Mouse (Mus musculus): ENCODE measurements around the gene Bnip2. TPM values are rescaled to one million over a fixed set of nuclear protein-coding genes. Genes with fewer than 3 reads are reported as not detected.

The Bnip2 gene
- polyA plus RNA-seq, 1 experiment from 2014 or later = 65.6 TPM

DNA sequence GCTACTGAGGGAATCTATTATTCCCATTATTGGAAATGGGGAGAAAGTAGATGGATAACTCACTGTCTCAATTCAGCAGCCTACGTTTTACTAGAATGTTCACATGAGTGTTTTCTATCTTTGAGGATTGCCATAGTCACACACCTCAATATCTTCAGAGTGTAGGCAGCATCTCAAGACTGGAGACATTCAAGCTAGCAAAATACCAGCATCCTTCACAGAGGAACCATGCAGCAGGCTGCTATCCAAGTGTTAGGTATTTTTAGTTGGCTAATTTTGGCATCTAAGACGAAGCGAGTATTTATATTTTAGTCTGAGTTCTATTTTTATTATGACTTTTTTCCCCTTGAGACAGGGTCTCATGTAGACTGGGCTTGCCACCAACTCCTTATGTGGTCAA, 24.9 kb upstream of the Bnip2 start:
- H3K27ac ChIP-seq (replicated peaks) = no peak overlapping the region
- H3K4me1 ChIP-seq (replicated peaks; ENCODE audit: control insufficient read depth, insufficient read depth) = no peaks in the 10 kb centered on the region
- DNase-seq (ENCODE audit: low spot score) = no peak
- WGBS = 51% methylated on average over 3 of the region's 3 CpGs
- no peak overlapping the region for H3K4me2 ChIP-seq (replicated peaks; ENCODE audit: low read depth)
- no peaks in the 10 kb centered on the region for H3K27me3 ChIP-seq (ENCODE audit: control insufficient read depth, insufficient read depth, low read length)
- H3K36me3 ChIP-seq (ENCODE audit: control insufficient read depth, insufficient read depth, low read length) = no peaks in the 10 kb centered on the region
- no peak overlapping the region for H3K4me3 ChIP-seq (ENCODE audit: low read depth, low read length)
- ATAC-seq (ENCODE audit: low FRiP score, low TSS enrichment) = no peak
- TF ChIP-seq EP300 (optimal IDR thresholded peaks at IDR 0.05) (no peak), CTCF (IDR thresholded peaks at IDR 0.05; ENCODE audit: low read depth) (no peak)
- H3K9ac ChIP-seq (ENCODE audit: low read length) = no peak overlapping the region
- no peaks in the 10 kb centered on the region for H3K9me3 ChIP-seq (ENCODE audit: control insufficient read depth, low read length)

GRCm38 (mm10) chr9:69985526-69985925, 3.7 kb upstream of the Bnip2 start:
- no peak overlapping the region for H3K9ac ChIP-seq (ENCODE audit: low read length)
- no peak for ATAC-seq (ENCODE audit: low FRiP score, low TSS enrichment)
- TF ChIP-seq CTCF (IDR thresholded peaks at IDR 0.05; ENCODE audit: low read depth) (no peak), EP300 (optimal IDR thresholded peaks at IDR 0.05) (no peak)
- H3K4me3 ChIP-seq (ENCODE audit: low read depth, low read length) = no peak overlapping the region
- no peak overlapping the region for H3K27ac ChIP-seq (replicated peaks)
- no peak overlapping the region for H3K4me2 ChIP-seq (replicated peaks; ENCODE audit: low read depth)
- 83% methylated on average over 1 of the region's 1 CpGs for WGBS
- DNase-seq (ENCODE audit: low spot score) = no peak
- H3K36me3 ChIP-seq (ENCODE audit: control insufficient read depth, insufficient read depth, low read length) = no peaks in the 10 kb centered on the region
- H3K9me3 ChIP-seq (ENCODE audit: control insufficient read depth, low read length) = no peaks in the 10 kb centered on the region
- H3K4me1 ChIP-seq (replicated peaks; ENCODE audit: control insufficient read depth, insufficient read depth) = no peaks in the 10 kb centered on the region; the same call in 1 of the 2 replicates
- H3K27me3 ChIP-seq (ENCODE audit: control insufficient read depth, insufficient read depth, low read length) = no peaks in the 10 kb centered on the region

- Histone ChIP-seq H3K9me3 (ENCODE audit: control insufficient read depth, low read length) (no peaks in the 10 kb centered on the region), H3K4me3 (ENCODE audit: low read depth, low read length) (no peak overlapping the region), H3K36me3 (ENCODE audit: control insufficient read depth, insufficient read depth, low read length) (no peaks in the 10 kb centered on the region), H3K4me1 (replicated peaks; ENCODE audit: control insufficient read depth, insufficient read depth) (no peaks in the 10 kb centered on the region; the same call in 1 of the 2 replicates), H3K27me3 (ENCODE audit: control insufficient read depth, insufficient read depth, low read length) (no peaks in the 10 kb centered on the region), H3K9ac (ENCODE audit: low read length) (no peak overlapping the region), H3K27ac (replicated peaks) (no peak overlapping the region), H3K4me2 (replicated peaks; ENCODE audit: low read depth) (no peak overlapping the region)
- TF ChIP-seq CTCF (IDR thresholded peaks at IDR 0.05; ENCODE audit: low read depth) (no peak), EP300 (optimal IDR thresholded peaks at IDR 0.05) (no peak)
- ATAC-seq (ENCODE audit: low FRiP score, low TSS enrichment) (no peak), DNase-seq (ENCODE audit: low spot score) (no peak)
- WGBS = 77% methylated on average over 10 of the region's 10 CpGs
These were observed 3.2 kb upstream of the Bnip2 start for GRCm38 (mm10) chr9:69986063-69986462.

DNA sequence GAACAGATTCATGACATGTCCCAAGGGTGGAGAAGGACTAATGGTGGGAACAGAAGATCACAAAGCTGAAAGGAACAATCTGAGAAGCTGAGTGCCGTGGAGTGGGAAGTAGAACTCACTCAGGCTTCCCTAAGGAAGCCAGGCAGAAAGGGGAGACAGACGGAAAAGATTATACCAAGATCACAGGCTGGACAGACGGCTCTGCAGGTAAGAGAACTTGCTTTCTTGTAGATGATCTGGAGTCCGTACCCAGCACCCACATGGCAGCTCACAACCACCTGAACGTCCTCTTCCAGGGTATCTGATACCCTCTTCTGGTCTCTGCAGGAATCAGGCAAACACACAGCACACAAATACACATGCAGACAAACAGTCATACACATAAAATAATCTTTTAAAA, 2.7 kb upstream of the Bnip2 start:
- DNase-seq (ENCODE audit: low spot score) (no peak), ATAC-seq (ENCODE audit: low FRiP score, low TSS enrichment) (no peak)
- WGBS = 85% methylated on average over 5 of the region's 5 CpGs
- no peaks in the 10 kb centered on the region for H3K9me3 ChIP-seq (ENCODE audit: control insufficient read depth, low read length)
- no peak overlapping the region for H3K4me3 ChIP-seq (ENCODE audit: low read depth, low read length)
- H3K27me3 ChIP-seq (ENCODE audit: control insufficient read depth, insufficient read depth, low read length) = no peaks in the 10 kb centered on the region
- no peaks in the 10 kb centered on the region; the same call in 1 of the 2 replicates for H3K4me1 ChIP-seq (replicated peaks; ENCODE audit: control insufficient read depth, insufficient read depth)
- no peak overlapping the region for H3K4me2 ChIP-seq (replicated peaks; ENCODE audit: low read depth)
- no peak overlapping the region for H3K27ac ChIP-seq (replicated peaks)
- no peak overlapping the region for H3K9ac ChIP-seq (ENCODE audit: low read length)
- H3K36me3 ChIP-seq (ENCODE audit: control insufficient read depth, insufficient read depth, low read length) = no peaks in the 10 kb centered on the region
- no peak for TF ChIP-seq CTCF (IDR thresholded peaks at IDR 0.05; ENCODE audit: low read depth)
- no peak for TF ChIP-seq EP300 (optimal IDR thresholded peaks at IDR 0.05)

- H3K27ac ChIP-seq (replicated peaks) = no peak overlapping the region
- H3K27me3 ChIP-seq (ENCODE audit: control insufficient read depth, insufficient read depth, low read length) = no peaks in the 10 kb centered on the region
- H3K9me3 ChIP-seq (ENCODE audit: control insufficient read depth, low read length) = no peaks in the 10 kb centered on the region
- no peak overlapping the region for H3K4me3 ChIP-seq (ENCODE audit: low read depth, low read length)
- no peak overlapping the region for H3K4me2 ChIP-seq (replicated peaks; ENCODE audit: low read depth)
- ATAC-seq (ENCODE audit: low FRiP score, low TSS enrichment) (no peak), DNase-seq (ENCODE audit: low spot score) (peak; percentile 59)
- TF ChIP-seq CTCF (IDR thresholded peaks at IDR 0.05; ENCODE audit: low read depth) = peak; percentile 88
- no peak for TF ChIP-seq EP300 (optimal IDR thresholded peaks at IDR 0.05)
- under 1% methylated on average over 3 of the region's 3 CpGs for WGBS
- no peaks in the 10 kb centered on the region for H3K36me3 ChIP-seq (ENCODE audit: control insufficient read depth, insufficient read depth, low read length)
- H3K4me1 ChIP-seq (replicated peaks; ENCODE audit: control insufficient read depth, insufficient read depth) = no peaks in the 10 kb centered on the region; the same call in 1 of the 2 replicates
- no peak overlapping the region for H3K9ac ChIP-seq (ENCODE audit: low read length)
These were observed 1.7 kb upstream of the Bnip2 start for GRCm38 (mm10) chr9:69987579-69987978.

DNA sequence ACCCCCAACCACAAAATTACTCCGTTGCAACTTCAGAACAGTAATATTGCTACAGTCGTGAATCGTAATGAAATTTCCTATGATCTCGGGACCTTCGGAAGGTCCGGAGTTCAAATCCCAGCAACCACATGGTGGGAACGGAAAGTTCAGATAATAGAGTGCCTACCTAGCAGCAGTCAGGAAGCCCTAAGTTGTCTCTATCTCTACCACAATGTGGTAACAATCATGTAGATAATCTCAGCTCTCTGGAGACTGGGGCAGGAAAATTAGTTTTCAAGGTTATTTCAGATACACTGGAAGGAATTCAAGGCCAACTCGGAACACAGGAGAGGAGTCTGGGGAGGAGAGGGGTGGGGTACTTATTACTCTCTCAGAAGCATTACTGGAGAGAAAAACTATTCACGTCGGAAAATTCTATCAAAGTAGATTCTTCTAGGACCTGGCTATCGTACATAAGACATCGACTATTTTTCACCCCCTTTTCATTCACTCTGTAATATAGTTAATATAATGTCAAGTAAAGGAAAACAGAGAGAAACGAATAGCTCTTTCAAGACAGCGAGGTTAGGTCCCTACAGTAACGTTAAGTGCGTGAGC, 462 bp upstream of the Bnip2 start:
- 34% methylated on average over 16 of the region's 16 CpGs for WGBS
- peak; percentile 27 for TF ChIP-seq EP300 (optimal IDR thresholded peaks at IDR 0.05)
- TF ChIP-seq CTCF (IDR thresholded peaks at IDR 0.05; ENCODE audit: low read depth) = no peak
- Histone ChIP-seq H3K27ac (replicated peaks) (peak overlapping the region; percentile 100), H3K4me2 (replicated peaks; ENCODE audit: low read depth) (peak overlapping the region; percentile 52), H3K9me3 (ENCODE audit: control insufficient read depth, low read length) (no peaks in the 10 kb centered on the region), H3K36me3 (ENCODE audit: control insufficient read depth, insufficient read depth, low read length) (no peaks in the 10 kb centered on the region), H3K4me3 (ENCODE audit: low read depth, low read length) (peak overlapping the region; percentile 99), H3K4me1 (replicated peaks; ENCODE audit: control insufficient read depth, insufficient read depth) (no peaks in the 10 kb centered on the region; the same call in 1 of the 2 replicates), H3K9ac (ENCODE audit: low read length) (peak overlapping the region; percentile 99; the same call in 1 of the 2 replicates), H3K27me3 (ENCODE audit: control insufficient read depth, insufficient read depth, low read length) (no peaks in the 10 kb centered on the region)
- no peak for DNase-seq (ENCODE audit: low spot score)
- ATAC-seq (ENCODE audit: low FRiP score, low TSS enrichment) = peak; percentile 8; the same call in 1 of the 2 replicates

Data from stomach, postnatal 0 days (tissue).